ENCODE assay signal across 20 mouse cellular contexts in genomic region chr5:105425587-105425986, GRCm38 (mm10). TPM values are rescaled to one million over a fixed set of nuclear protein-coding genes. Genes with fewer than 3 reads are reported as not detected.
DNase-seq lines count a peak whose midpoint lies in the region; ATAC-seq and TF ChIP-seq lines count a peak whose summit lies in the region.
"Had no signal": no experiment of that assay in that cellular context is flagged by ENCODE, and none has a peak within 500 bp of the region (broad histone marks: within the 10 kb centered on the region; RNA-seq: fewer than 3 reads in every experiment).

No protein-coding gene starts in this region.

- WGBS in liver, embryonic 12.5 days (ENCODE audit: insufficient replicate concordance), result 74% methylated on average over 2 of the region's 2 CpGs
- WGBS in liver, postnatal 0 days (ENCODE audit: insufficient replicate concordance), result 89% methylated on average over 2 of the region's 2 CpGs
- 95% methylated on average over 2 of the region's 2 CpGs for WGBS in stomach, postnatal 0 days
- 95% methylated on average over 2 of the region's 2 CpGs for WGBS in forebrain, embryonic 14.5 days

- H3K27ac ChIP-seq in liver, embryonic 12.5 days, result no peak overlapping the region
- no peak overlapping the region for H3K27ac ChIP-seq in liver, postnatal 0 days (ENCODE audit: low read depth)
- no peak overlapping the region for H3K27ac ChIP-seq in stomach, postnatal 0 days (replicated peaks)
- no peak overlapping the region for H3K27ac ChIP-seq in forebrain, embryonic 14.5 days (ENCODE audit: low read depth, low read length)

- H3K27me3 ChIP-seq in liver, embryonic 12.5 days (replicated peaks), result no peaks in the 10 kb centered on the region
- H3K27me3 ChIP-seq in liver, postnatal 0 days (ENCODE audit: insufficient read depth, low read length), result no peaks in the 10 kb centered on the region
- H3K27me3 ChIP-seq in stomach, postnatal 0 days (ENCODE audit: control insufficient read depth, insufficient read depth, low read length), result no peaks in the 10 kb centered on the region
- no peaks in the 10 kb centered on the region for H3K27me3 ChIP-seq in forebrain, embryonic 14.5 days (replicated peaks; ENCODE audit: control insufficient read depth, insufficient read depth, low read length)
- H3K27me3 ChIP-seq: CH12.LX, Patski had no signal

- H3K4me3 ChIP-seq in liver, embryonic 12.5 days, result no peak overlapping the region
- no peak overlapping the region for H3K4me3 ChIP-seq in liver, postnatal 0 days (ENCODE audit: low read depth, low read length)
- H3K4me3 ChIP-seq in stomach, postnatal 0 days (ENCODE audit: low read depth, low read length), result no peak overlapping the region
- H3K4me3 ChIP-seq in forebrain, embryonic 14.5 days (ENCODE audit: low read depth, low read length), result no peak overlapping the region

- peaks cover 13% of the 10 kb centered on the region for H3K36me3 ChIP-seq in liver, embryonic 12.5 days
- no peaks in the 10 kb centered on the region for H3K36me3 ChIP-seq in liver, postnatal 0 days (replicated peaks; ENCODE audit: insufficient read depth, low read length)
- no peaks in the 10 kb centered on the region for H3K36me3 ChIP-seq in stomach, postnatal 0 days (ENCODE audit: control insufficient read depth, insufficient read depth, low read length)
- no peaks in the 10 kb centered on the region for H3K36me3 ChIP-seq in forebrain, embryonic 14.5 days (ENCODE audit: control insufficient read depth, insufficient read depth, low read length)

- 0 out of 2 replicates have a peak overlapping the region, but pooled peaks have one; percentile 7 for H3K9ac ChIP-seq in liver, embryonic 12.5 days
- H3K9ac ChIP-seq in liver, postnatal 0 days (replicated peaks), result no peak overlapping the region
- H3K9ac ChIP-seq in stomach, postnatal 0 days (ENCODE audit: low read length), result no peak overlapping the region
- no peak overlapping the region for H3K9ac ChIP-seq in forebrain, embryonic 14.5 days (ENCODE audit: low read length)

- no peak overlapping the region for H3K4me2 ChIP-seq in liver, embryonic 12.5 days
- H3K4me2 ChIP-seq in liver, postnatal 0 days (ENCODE audit: low read depth, low read length), result no peak overlapping the region
- no peak overlapping the region for H3K4me2 ChIP-seq in stomach, postnatal 0 days (replicated peaks; ENCODE audit: low read depth)
- no peak overlapping the region for H3K4me2 ChIP-seq in forebrain, embryonic 14.5 days (ENCODE audit: low read length)

- TF ChIP-seq CTCF in liver, postnatal 0 days (IDR thresholded peaks at IDR 0.05; ENCODE audit: low read depth), result no peak
- no peak for TF ChIP-seq CTCF in stomach, postnatal 0 days (IDR thresholded peaks at IDR 0.05; ENCODE audit: low read depth)

- peak; percentile 40 for DNase-seq in heart, adult 11 months
- no peak for DNase-seq in heart, adult 18-20 months
- no peak for DNase-seq in liver, postnatal 0 days
- DNase-seq in stomach, postnatal 0 days (ENCODE audit: low spot score), result no peak
- no peak for DNase-seq in forebrain, embryonic 14.5 days (ENCODE audit: low spot score)
- DNase-seq: adrenal gland, adult 2 months; adrenal gland, adult 8-10 months; adrenal gland, postnatal 10 days; adrenal gland, postnatal 14 days; adrenal gland, postnatal 25 days; adrenal gland, postnatal 36 days; B cell, adult 2 months; cerebellum, adult 11 months; cerebellum, adult 11-12 months; cerebellum, adult 18-20 months had no signal

- no peak for TF ChIP-seq EP300 in liver, postnatal 0 days (IDR thresholded peaks at IDR 0.05; ENCODE audit: low read depth)
- no peak for TF ChIP-seq EP300 in stomach, postnatal 0 days (optimal IDR thresholded peaks at IDR 0.05)

- no peaks in the 10 kb centered on the region for H3K9me3 ChIP-seq in liver, embryonic 12.5 days (replicated peaks)
- H3K9me3 ChIP-seq in liver, postnatal 0 days (ENCODE audit: low read length), result no peaks in the 10 kb centered on the region
- H3K9me3 ChIP-seq in stomach, postnatal 0 days (ENCODE audit: control insufficient read depth, low read length), result no peaks in the 10 kb centered on the region
- H3K9me3 ChIP-seq in forebrain, embryonic 14.5 days (replicated peaks; ENCODE audit: control insufficient read depth, low read length), result no peaks in the 10 kb centered on the region

- no peak for ATAC-seq in liver, embryonic 12.5 days
- ATAC-seq in liver, postnatal 0 days, result no peak
- peak; percentile 60; the same call in 1 of the 2 replicates for ATAC-seq in stomach, postnatal 0 days (ENCODE audit: low FRiP score, low TSS enrichment)
- no peak for ATAC-seq in forebrain, embryonic 14.5 days
- ATAC-seq: activated CD4-positive, CD25-positive, alpha-beta regulatory T cell, adult 4 months; CD4-positive, CD25-positive, alpha-beta regulatory T cell, adult 4 months; Patski had no signal

- H3K4me1 ChIP-seq in liver, embryonic 12.5 days, result peaks cover 31% of the 10 kb centered on the region
- no peaks in the 10 kb centered on the region for H3K4me1 ChIP-seq in liver, postnatal 0 days (ENCODE audit: insufficient read depth)
- H3K4me1 ChIP-seq in stomach, postnatal 0 days (replicated peaks; ENCODE audit: control insufficient read depth, insufficient read depth), result no peaks in the 10 kb centered on the region
- H3K4me1 ChIP-seq in forebrain, embryonic 14.5 days (ENCODE audit: control insufficient read depth, insufficient read depth, low read length), result no peaks in the 10 kb centered on the region

RNA-seq across cellular contexts. Expression of gene Lrrc8b, which starts 10.0 kb away (rescaled TPM):
- total RNA-seq in heart, adult 18-20 months (2021), result 1 to 10 TPM; 4.1 to 4.9 TPM
- 7.5 and 7.8 TPM in 2 replicates for polyA plus RNA-seq in liver, embryonic 12.5 days (2016; fragmentation: Nextera tagmentation; extraction: Ambion mirVana)
- polyA plus RNA-seq in liver, postnatal 0 days (2015; fragmentation: Nextera tagmentation; extraction: Ambion mirVana), result 1.1 and 1.4 TPM in 2 replicates
- polyA plus RNA-seq in stomach, postnatal 0 days (2015; fragmentation: Nextera tagmentation; extraction: Ambion mirVana), result 4.7 and 5.2 TPM in 2 replicates
- 14.7 and 19.6 TPM in 2 replicates for polyA plus RNA-seq in forebrain, embryonic 14.5 days (2014; fragmentation: Nextera tagmentation; extraction: Ambion mirVana)
